ENCODE assay signal across 14 mouse cellular contexts in genomic region chr9:61395071-61395470, GRCm38 (mm10).
"Had no signal": no experiment of that assay in that cellular context is flagged by ENCODE, and none has a peak within 500 bp of the region (broad histone marks: within the 10 kb centered on the region; RNA-seq: fewer than 3 reads in every experiment).

No protein-coding gene starts in this region.

- H3K9ac ChIP-seq: lung, embryonic 14.5 days; midbrain, embryonic 12.5 days; midbrain, embryonic 15.5 days; neural tube, embryonic 12.5 days; stomach, embryonic 15.5 days had no signal

- H3K27me3 ChIP-seq: midbrain, embryonic 15.5 days; neural tube, embryonic 12.5 days; stomach, embryonic 15.5 days had no signal

- H3K4me2 ChIP-seq: lung, embryonic 14.5 days; midbrain, embryonic 12.5 days; midbrain, embryonic 15.5 days; neural tube, embryonic 12.5 days; stomach, embryonic 15.5 days had no signal

- DNase-seq: lung, adult 18-20 months; lung, embryonic 14.5 days; lung, postnatal 10 days; lung, postnatal 4 days; right cerebral cortex, postnatal 14 days; thymus, adult 2 months; thymus, postnatal 25 days; thymus, postnatal 4 days had no signal

- H3K4me3 ChIP-seq: megakaryocyte, embryonic 14.5 days; midbrain, embryonic 12.5 days; midbrain, embryonic 15.5 days; neural tube, embryonic 12.5 days; stomach, embryonic 15.5 days had no signal

- H3K9me3 ChIP-seq: megakaryocyte, embryonic 14.5 days; midbrain, embryonic 12.5 days; midbrain, embryonic 15.5 days; neural tube, embryonic 12.5 days; stomach, embryonic 15.5 days had no signal

- ATAC-seq: midbrain, embryonic 15.5 days had no signal

- H3K27ac ChIP-seq: midbrain, embryonic 12.5 days; midbrain, embryonic 15.5 days; neural tube, embryonic 12.5 days; stomach, embryonic 15.5 days; stomach, postnatal 0 days had no signal
